Mouse (Mus musculus) CD4-positive, CD25-positive, alpha-beta regulatory T cell, adult 2 months (primary cell): Measurements from ENCODE around the gene Eno2.
"Not testable (repeated sequence)": the region's sequence is repeated elsewhere in the genome, so short reads cannot be mapped to it uniquely, and the experiment has no call there.

Experiments used
- DNase-seq: peaks from one replicate; pipeline ENCODE4 v3.0.0-alpha.2; 2012; ENCODE audit warnings: low read depth, low spot score

The Eno2 gene

DNA sequence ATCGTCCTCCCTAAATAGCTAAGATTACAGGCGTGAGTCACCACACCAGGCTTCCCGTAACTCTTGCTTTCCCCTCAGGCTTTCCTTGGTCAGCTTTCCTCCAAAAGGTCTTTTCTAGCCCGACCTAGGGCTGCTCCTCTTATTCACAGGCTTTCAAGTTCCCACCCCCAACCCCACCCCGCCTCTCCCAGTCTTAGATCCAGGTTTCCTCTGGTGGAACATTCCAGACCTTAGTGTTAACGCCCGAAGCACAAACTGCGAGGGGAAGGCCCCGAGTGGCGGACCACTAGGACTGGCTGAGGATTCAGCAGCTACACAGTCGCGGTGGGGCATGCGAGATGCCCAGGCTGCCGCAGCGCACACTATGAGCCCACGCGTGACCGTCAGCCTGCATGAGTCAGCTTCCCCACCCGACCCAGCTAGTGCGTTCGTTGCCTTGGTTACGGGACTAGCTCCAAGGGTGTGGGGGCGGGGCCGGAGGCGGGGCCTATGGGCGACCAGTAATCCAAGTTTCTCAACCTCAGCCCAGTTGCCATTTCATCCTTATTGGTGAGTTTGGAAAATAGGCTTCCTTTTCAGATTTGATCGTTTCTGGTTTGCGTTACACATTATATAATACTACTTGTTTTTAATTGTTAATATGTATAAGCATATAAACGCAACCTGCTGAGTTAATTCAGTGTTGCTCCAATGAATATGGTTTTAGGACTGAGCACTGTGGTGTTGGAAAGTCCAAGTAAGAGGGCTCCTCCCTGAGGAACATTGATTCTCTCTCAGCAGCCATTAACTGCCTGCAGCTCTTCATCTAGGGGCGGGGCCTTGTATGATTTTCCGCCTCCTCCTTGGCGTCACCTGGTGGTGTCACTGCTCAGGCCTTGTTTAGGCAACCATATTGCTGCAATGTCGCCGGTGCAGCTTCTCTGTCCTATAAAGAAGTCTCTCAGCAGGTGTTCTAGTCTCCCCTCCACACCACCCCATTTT is 36.2 kb upstream of the Eno2 start:
- peak; percentile 90 for DNase-seq

DNA sequence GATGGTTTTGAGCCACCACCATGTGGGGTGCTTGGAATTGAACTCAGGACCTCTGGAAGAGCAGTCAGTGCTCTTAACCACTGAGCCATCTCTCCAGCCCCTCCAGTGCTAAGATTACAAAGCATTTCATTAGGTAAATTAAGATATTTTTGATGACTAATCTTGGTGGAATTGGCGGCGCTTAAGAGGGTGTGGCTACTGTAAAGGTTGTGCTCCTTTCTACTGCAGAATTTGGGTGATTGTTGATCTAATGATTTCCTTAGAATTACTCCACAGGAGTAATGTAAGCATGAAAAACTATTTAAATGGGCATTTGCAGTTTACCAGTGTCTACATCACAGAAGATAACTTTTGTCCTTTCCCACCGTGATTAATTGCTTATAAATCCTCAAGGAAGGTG is 34.9 kb upstream of the Eno2 start:
- DNase-seq, result no peak

DNA sequence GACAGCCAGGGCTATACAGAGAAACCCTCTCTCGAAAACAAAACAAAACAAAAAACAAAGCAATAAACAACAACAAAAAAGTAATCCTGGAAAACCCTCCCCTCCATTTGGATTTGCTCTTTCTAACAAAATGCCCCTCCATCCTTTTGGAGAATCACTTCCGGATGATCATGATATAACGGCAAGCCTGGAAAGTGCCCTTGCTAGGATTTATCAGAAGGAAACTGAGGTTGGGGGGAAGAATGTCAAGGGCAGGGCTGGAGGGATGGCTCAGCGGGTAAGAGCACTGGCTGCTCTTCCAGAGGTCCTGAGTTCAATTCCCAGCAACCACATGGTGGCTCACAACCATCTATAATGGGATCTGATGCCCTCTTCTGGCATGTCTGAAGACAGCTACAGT is 34.2 kb upstream of the Eno2 start:
- DNase-seq, result not testable (repeated sequence)

DNA sequence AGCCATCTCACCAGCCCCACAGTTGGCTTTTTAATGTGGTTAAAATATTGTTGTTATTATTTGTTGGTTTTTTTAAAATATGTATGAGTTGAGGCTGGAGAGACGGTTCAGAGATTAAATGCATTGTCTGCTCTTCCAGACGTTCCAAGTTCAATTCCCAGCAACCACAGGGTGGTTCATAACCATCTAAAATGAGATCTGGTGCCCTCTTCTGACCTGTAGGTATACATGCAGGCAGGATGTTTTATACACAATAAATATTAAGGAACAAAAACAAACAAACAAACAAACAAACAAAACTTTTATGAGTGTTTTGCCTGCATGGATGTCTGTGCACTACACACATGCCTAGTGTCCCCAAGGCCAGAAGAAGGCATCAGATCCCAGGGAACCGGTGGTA is 33.6 kb upstream of the Eno2 start:
- no peak for DNase-seq

DNA sequence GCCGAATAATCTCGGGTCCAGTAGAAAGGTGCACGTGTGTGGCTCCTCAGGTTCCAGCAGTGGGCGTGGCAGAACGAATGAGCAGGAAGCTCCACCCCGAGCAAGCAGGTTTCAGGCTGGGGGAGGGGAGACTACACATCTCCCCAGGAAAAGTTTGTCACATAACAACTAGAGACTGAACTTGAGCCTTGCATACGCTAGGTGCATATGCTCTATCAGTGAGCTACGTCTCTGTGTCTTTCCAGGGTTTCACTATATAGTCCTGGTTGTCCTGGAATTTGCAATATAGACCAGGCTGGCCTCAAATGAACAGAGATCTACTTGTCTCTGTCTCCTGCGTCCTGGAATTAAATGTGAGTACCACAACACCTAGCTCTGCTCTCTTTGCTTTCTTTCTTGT is 32.9 kb upstream of the Eno2 start:
- peak; percentile 31 for DNase-seq

DNA sequence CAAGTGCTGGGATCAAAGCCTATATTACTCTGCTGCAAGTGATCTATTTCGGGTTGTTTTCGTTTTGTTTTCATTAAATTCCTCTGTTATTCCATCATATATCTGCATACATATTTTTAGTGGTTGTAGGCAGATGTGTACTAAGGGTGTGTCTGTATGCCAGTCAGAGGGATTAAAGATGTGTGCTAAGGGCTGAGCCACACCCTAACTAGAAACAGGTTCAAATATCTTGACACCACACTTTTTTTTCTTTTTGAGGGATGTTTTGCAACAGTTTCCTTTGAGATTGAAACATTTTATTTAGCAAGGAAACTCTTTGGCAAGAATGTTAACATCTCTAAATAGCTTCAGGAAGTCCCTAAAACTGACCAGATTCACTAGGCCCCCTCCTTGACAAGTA is 26.7 kb upstream of the Eno2 start:
- no peak for DNase-seq

DNA sequence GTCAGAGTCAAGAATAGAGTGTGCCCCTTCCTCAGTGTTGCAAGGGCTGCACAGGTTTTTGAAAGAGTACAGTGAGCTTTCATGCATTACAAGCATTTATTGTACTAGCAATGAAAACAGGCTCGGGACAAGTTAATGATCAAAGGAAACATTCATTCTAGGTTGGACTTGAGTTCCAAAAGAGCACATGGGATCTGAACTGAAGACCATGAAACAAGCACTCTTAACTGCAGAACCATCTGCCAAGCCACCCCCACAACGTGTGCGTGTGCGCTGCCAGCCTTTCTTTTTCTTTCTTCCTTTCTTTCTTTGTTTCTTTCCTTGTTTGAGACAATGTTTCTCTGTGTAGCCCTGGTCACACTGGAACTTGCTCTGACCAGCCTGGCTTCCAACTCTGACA is 26.3 kb upstream of the Eno2 start:
- no peak for DNase-seq

DNA sequence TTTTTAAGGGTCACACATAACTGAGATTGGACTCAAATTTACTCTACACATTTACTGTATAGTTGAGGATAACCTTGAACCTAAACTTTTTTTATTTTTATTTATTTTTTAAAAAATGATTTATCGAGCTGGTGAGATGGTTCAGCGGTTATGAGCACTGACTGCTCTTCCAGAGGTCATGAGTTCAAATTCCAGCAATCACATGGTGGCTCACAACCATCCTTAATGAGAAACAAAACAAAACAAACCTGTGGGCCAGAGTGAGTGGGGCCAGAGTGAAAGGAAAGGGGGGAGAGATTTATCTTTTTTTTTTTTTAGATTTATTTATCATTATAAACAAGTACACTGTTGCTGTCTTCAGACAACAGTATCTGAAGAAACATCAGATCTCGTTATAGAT is 22.4 kb upstream of the Eno2 start:
- no peak for DNase-seq

DNA sequence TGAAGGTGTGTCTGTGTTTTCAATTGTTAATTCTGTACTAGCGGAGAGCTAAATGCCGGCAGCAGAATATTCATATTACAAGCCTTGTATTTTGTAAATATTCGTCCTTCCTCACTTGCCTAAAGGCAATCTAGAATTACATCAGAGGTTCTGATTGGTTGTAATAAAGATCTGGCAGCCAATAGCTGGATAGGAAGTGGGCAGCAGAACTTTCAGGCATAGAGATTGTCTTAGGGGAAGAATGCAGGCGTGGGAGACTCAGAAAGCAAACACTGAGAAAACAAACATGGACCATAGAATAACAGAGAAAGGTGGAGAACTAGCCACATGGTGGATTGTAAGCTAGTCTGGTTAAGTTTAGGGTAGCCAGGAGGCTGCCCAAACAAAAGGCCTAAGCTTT is 20.6 kb upstream of the Eno2 start:
- no peak for DNase-seq

DNA sequence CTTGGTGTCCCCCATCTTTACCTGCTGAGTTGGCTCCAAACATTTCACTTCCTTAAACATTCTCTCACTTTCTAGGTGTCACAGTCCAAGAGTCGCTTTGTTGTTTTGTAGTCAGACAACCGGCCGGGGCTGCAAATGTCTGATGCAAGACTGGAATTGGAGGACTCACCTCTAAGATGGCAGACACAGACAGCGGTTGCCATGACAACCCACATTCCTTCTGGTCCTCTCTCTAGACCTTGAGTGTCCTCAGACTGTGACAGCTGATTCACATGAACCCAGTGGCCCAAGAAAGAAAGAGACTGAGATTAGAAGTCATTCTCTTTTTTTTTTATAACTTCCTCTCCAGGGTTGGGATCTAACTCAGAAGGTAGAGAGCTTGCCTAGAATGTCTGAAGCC is 20.0 kb upstream of the Eno2 start:
- no peak for DNase-seq

DNA sequence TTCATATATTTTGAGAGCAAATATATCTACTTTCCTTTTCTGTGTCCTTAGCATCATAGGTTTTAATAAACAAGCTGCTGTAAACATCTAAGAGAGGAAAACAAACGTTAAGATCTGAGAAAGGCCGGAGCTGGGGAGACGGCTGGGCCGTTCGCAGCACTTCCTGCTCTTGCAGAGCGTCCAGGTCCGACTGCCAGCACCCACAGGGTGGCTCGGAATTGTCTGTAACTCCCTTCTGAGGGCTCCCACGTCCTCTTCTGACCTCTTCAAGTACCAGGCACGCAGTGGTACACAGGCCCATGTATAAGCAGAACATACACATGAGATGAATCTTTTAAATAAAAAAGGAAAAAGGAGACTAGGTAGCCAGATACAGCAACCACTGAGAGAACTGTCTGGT is 18.2 kb upstream of the Eno2 start:
- DNase-seq, result no peak

DNA sequence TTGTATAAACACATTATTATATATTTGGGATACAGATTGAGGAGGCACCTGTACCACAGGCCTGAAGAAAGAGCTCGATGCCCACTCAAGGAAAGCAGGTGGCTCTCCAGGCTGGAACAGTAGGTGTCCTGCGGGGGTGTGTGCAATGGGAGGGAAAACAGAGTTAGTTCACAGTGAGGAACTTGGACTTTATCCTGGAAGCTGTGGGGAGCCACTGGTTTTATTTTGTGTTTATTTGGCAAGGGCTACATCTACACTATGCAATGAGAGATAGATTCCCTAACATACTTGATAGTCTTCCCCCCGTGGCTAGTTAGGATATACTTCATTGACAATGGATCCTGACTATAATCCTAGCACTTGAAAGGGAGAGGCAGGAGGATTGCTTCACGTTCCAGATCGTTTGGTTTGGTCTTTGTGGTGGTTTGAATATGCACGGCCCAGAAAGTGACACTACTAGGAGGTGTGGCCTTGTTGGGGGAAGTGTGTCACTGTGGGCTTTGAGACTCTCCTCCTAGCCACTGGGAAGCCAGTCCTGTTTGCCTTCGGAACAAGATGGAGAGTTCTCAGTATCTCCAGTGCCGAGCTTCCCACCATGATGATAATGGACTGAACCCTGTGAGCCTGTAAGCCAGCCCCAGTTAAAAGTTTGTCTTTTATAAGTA is 17.4 kb upstream of the Eno2 start:
- no peak for DNase-seq

DNA sequence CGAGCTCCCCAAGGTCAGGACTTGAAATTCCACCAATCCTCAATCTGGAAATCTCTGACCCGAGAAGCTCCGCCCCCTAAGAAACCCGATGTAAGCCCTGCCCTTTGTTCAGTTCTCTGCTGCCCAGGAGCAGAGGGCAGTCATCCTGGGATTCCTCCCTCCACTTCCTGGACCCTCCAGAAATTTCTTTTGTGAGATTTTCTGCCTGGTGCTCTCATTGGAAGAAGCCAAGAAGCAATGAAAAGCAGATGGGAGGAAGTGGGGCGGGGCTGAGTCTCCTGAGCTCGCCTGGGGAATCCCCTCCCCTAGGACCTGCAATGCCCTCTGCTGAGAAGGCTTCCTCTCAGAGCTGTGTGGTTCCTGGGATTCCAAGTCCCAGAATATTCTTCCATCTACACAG is 13.0 kb upstream of the Eno2 start:
- DNase-seq, result peak; percentile 78

DNA sequence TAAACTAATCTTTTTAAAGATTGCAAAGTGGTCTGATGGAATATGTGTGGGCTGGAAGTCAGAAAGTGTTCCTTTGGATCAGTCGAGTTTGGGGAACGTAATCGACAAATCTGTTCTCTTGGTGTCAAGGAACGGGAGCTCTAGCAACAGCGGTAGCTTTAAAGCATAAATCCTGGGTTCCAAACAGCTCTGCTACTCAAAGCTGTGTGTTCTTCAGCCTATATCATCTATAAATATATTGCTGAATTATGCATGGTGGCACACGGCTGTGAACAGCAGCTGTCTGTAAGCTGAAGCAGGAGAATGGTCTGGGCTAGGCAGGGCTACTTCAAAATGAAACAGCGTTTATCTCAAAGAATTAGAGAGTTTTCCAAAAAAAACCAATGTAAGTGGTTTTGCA is 11.4 kb upstream of the Eno2 start:
- no peak for DNase-seq

DNA sequence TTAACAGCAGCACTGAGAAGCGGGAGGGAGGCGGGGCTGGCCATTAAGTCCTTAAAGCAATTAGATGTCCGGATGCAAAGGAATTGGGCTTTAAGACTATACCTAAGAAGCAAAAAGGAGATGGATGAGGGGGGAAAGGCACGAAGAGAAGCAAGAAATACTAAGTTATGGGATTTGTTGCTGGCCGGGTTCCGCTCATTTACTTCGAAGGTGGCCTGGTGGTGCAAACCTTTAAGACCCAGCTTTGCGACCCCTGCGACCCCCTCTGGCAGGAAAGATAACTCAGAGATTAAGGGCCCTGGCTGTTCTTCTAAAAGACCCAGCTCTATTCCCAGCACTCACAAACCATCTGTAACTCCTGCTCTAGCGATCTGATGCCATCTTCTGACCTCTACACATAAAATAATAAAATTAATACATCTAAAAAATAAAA is 10.5 kb upstream of the Eno2 start:
- DNase-seq, result no peak

DNA sequence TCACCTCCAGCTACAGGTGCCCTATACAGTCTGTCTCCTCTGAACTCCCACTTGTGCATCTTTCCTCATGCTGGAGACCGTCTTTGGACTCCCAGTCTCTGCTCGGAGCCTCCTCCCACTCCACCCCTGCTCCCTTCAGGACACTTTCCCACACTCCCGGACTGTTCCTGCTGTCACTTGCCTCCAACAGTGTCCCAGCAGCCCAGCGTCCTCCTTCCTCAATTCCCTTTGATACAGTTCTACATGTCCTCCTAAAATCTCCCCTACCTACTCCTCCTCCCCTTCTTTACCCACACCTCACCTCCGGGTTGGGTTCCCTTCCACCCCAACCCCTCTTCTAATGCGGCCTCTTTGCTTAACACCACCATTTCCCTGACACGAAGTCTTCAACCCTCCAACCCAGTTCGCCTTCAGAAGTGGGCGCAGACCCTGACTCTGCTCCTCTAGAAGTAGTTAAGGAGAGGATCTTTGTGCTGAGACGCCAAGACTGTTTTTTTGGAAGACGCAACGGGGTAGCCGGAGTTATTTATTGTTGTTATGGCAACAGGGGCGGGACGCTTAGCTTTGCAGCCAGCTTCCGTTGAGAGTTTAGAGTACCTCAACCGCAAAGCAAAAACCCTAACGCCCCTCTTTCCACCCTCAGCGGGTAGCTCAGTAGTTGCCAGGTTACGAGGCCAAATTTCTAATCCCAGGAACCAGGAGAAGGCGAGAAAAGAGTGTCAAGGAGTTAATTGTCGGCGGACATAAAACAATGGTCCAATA is 9.9 kb upstream of the Eno2 start, which contains the start of gene Lrrc23:
Gene Lrrc23 (minus strand): TSS at position 506 of the 762 bp plus-strand sequence.
- peak; percentile 91 for DNase-seq

DNA sequence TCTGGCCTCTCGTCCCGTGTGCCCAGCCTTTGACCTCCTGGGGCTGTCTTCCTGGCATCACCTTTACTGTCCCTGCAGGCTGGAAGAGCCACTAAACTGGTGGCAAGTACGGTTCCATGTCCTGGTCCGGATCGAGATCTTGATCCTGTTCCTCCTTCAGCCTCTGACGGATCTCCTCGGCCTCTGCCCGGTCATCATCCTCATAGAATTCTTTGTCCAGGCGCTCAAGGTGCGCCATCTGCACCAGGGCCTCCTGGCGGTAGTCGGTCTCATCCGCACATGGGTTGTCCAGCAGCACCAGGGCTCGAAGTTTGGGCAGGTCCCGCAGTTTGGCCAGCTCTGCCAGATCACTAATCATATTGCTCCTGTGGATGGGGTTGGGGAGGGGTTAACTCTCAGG is 1.0 kb upstream of the Eno2 start:
- no peak for DNase-seq

DNA sequence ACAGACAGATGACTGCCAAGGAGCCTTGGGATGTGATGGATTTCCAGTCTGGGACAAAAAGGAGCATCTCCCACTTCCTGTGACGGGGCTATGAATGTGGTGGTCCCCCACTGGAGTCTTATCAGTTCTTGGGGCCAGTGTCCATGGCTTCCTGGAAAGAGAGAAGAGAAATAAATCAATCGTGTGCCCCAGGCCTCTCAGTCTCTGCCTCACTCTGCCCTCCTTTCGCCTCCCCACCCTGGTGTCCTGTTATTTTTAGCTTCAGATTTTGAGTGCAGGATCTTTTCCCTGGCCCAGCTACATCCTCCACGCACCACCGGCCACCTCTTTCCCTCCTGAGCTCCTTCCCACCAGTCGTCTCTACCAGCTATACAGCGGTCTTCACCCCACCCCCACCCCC is 540 bp upstream of the Eno2 start:
- no peak for DNase-seq

DNA sequence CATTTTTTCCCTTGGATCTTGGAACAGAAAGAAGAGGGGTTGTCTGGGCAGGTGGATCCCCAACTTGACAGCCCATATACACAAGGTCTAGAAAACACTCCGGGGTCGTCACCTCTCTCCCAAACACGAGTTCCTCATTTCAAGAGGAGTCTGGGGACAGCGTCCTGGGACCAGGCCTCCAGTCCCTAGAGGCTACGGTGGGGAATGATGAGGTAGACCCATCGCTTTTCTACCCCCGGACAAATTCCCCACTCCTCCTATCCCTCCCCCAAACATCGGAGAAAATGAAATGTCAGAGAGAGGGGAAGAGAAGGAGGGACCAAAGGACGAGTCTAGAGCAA is 799 bp downstream of the Eno2 start:
- no peak for DNase-seq

DNA sequence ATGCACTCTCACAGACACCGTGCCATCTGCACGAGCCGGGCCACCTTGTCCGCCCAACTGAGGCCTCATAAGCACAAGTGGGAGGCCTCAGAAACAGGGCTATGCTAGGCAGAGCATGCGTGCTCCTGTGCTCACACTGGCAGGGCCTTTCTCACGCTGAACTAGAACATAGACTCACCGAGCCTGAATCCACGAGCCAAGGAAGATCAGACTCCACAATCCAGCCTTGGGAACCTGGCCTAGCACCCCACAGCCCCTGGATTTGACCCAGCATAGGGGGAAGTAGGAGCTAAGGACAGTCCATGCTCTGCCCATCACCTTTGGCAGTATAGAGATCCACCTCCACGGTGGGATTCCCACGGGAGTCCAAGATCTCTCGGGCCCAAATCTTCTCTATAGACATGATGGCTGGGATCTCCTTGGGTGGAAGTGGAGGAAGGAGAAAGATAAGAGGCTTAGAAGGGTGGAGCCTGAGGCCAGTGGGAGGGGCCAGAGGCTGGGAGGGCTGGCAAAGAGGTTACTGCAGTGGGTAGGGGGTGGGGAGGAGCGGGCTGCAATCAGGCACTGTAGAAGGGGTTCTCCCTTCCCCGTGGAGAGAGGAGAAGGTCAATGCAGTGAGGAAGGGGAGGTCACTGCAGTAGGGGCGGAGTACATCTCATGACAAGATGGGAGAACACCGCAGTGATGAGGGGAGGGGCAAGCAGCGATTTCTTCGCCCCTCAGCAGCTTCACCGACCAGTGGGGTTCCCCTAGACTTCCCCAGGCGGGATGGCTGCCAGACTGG is 1.4 kb downstream of the Eno2 start:
- peak; percentile 63 for DNase-seq

DNA sequence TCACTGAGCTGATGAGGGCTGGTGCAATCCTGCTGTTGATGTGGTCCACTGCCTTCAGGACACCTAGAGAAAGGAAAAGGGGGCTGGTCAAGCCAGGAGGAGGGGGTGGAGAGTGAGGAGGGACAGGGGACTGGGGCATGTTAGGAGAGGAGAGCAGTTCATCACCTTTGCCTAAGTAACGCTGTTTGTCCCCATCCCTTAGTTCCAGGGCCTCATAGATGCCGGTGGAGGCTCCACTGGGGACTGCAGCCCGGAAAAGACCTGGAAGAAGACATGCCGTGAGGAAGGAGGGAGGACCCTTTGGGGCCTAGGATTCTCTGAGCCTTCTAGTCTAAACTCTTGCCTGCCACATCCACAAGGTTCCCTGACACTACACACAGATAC is 1.9 kb downstream of the Eno2 start:
- no peak for DNase-seq

DNA sequence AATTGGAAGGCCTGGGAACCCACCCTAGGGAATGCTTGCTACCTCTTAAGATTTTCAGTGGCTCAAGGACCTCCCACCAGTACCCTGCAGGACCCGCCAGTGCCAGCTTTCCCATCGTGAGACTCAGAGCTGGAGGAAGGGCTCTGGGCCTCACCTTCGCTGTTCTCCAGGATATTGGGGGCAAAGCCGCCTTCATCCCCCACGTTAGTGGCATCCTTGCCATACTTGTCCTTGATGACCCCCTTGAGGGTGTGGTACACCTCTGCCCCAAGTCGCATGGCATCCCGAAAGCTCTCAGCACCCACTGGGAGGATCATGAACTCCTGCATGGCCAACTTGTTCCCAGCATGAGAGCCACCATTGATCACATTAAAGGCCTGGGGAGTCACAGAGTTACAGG is 3.5 kb downstream of the Eno2 start:
- no peak for DNase-seq
